Mouse (Mus musculus): ENCODE data around the gene Ddrgk1.

- TF ChIP-seq HCFC1 (IDR thresholded peaks at IDR 0.05; ENCODE audit: borderline replicate concordance, insufficient read depth, low read length) (no peak), CHD2 (IDR thresholded peaks at IDR 0.05; ENCODE audit: low read depth, low read length) (no peak)
Measured at GRCm38 (mm10) chr2:130613091-130613490, 51.4 kb downstream of the Ddrgk1 start.

Data from ES-E14 (cell line).